Mouse (Mus musculus): Measurements from ENCODE around the gene Ifrd2. TPM values are rescaled to one million over a fixed set of nuclear protein-coding genes. Genes with fewer than 3 reads are reported as not detected.

Ifrd2 gene
- polyA plus RNA-seq, 1 experiment, result 65.1 TPM

DNA sequence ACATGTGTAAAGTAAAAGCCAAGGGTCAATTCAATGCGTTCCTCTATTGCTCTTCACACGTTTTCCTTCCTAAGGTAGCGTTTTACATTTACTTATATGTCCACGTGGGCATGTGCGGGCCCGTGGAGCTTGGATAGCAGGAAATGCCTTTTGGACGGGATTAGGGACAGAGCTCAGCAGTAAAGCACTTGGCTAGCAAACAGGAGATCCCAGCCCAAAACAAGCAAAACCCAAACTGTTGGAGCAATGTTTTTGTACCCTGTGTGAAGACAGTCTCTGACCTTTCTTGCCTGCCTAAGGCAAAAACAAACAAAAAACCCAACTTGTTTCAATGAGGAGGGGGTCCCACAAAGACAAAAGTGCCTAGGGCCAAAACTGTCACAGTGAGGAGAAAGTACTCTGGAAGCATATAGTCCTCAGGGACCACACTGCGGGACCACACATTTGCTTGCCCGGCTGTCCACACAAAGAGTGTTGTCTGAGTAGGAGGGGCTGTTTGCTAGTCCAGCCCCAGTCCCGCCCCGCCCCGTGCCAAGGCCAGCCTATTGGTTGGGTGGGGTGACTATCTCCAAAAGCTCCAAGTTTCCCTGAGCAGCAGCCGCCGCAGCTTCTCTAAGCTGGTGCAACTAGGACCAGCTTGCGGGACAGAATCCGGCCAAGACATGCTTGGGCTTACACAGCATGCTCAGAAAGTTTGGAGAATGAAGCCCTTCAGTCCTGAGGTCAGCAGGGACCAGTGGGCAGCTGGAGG, 10.9 kb upstream of the Ifrd2 start, which contains the start of gene Hyal1:
TSS of gene Hyal1 (plus strand) at position 571 of the 751 bp plus-strand sequence.
- Histone ChIP-seq H3K4me3 (ENCODE audit: control insufficient read depth, insufficient read depth, low read length) (no peak within 1 kb of the TSS), H3K4me1 (replicated peaks; ENCODE audit: control insufficient read depth, insufficient read depth, low read length) (peaks cover 7% of the 10 kb centered on the region), H3K36me3 (ENCODE audit: control insufficient read depth, insufficient read depth, low read length) (no peaks in the 10 kb centered on the region), H3K27me3 (ENCODE audit: control insufficient read depth, insufficient read depth, low read length) (no peaks in the 10 kb centered on the region), H3K27ac (ENCODE audit: control insufficient read depth, insufficient read depth, low read length) (no peak within 1 kb of the TSS)
- 71% methylated on average over 16 of the region's 16 CpGs for WGBS
- DNase-seq, result no peak
- TF ChIP-seq POLR2A (IDR thresholded peaks at IDR 0.05; ENCODE audit: control insufficient read depth, extremely low read depth, insufficient read depth, low read length, poor library complexity), result no peak
- TF ChIP-seq CTCF (IDR thresholded peaks at IDR 0.05; ENCODE audit: borderline replicate concordance, control insufficient read depth, extremely low read depth, insufficient read depth, low read length, poor library complexity), result no peak

DNA sequence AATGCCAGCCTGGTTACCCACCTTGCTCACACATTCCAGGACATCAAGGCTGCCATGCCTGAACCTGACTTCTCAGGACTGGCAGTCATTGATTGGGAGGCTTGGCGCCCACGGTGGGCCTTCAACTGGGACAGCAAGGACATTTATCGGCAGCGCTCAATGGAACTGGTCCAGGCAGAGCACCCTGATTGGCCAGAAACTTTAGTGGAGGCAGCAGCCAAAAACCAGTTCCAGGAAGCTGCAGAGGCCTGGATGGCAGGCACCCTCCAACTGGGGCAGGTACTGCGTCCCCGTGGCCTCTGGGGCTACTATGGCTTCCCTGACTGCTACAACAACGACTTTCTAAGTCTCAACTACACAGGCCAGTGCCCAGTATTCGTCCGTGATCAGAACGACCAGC, 9.6 kb upstream of the Ifrd2 start:
- H3K4me3 ChIP-seq (ENCODE audit: control insufficient read depth, insufficient read depth, low read length), result no peak overlapping the region
- no peak for TF ChIP-seq CTCF (IDR thresholded peaks at IDR 0.05; ENCODE audit: borderline replicate concordance, control insufficient read depth, extremely low read depth, insufficient read depth, low read length, poor library complexity)
- TF ChIP-seq POLR2A (IDR thresholded peaks at IDR 0.05; ENCODE audit: control insufficient read depth, extremely low read depth, insufficient read depth, low read length, poor library complexity), result no peak
- WGBS, result 96% methylated on average over 10 of the region's 10 CpGs
- no peaks in the 10 kb centered on the region for H3K36me3 ChIP-seq (ENCODE audit: control insufficient read depth, insufficient read depth, low read length)
- H3K4me1 ChIP-seq (replicated peaks; ENCODE audit: control insufficient read depth, insufficient read depth, low read length), result peaks cover 10% of the 10 kb centered on the region
- H3K27me3 ChIP-seq (ENCODE audit: control insufficient read depth, insufficient read depth, low read length), result no peaks in the 10 kb centered on the region
- no peak for DNase-seq
- no peak overlapping the region for H3K27ac ChIP-seq (ENCODE audit: control insufficient read depth, insufficient read depth, low read length)

DNA sequence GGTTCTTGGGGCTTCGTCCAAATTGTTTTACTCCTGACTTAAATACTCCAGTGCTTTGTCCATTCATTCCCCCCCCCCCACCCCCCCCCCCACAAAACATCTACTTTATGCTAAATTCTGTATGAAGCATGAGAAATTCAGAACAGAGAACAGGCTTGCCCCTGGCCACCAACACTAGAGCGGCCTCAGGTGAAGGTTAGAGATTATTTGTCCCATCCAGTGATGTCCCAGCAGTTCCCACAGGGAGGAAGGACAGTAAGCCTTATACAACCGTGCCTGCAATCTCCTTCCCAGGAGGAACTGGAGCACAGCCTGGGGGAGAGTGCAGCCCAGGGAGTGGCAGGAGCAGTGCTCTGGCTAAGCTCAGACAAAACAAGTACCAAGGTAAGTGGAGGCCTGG, 8.9 kb upstream of the Ifrd2 start, which contains the start of gene Naa80:
TSS of gene Naa80 (plus strand) at position 301 of the 400 bp plus-strand sequence.
- H3K4me3 ChIP-seq (ENCODE audit: control insufficient read depth, insufficient read depth, low read length), result no peak within 1 kb of the TSS
- no peak within 1 kb of the TSS for H3K27ac ChIP-seq (ENCODE audit: control insufficient read depth, insufficient read depth, low read length)
- no peak for TF ChIP-seq CTCF (IDR thresholded peaks at IDR 0.05; ENCODE audit: borderline replicate concordance, control insufficient read depth, extremely low read depth, insufficient read depth, low read length, poor library complexity)
- TF ChIP-seq POLR2A (IDR thresholded peaks at IDR 0.05; ENCODE audit: control insufficient read depth, extremely low read depth, insufficient read depth, low read length, poor library complexity), result no peak
- peaks cover 10% of the 10 kb centered on the region for H3K4me1 ChIP-seq (replicated peaks; ENCODE audit: control insufficient read depth, insufficient read depth, low read length)
- WGBS, result 96% methylated on average over 3 of the region's 3 CpGs
- no peaks in the 10 kb centered on the region for H3K36me3 ChIP-seq (ENCODE audit: control insufficient read depth, insufficient read depth, low read length)
- no peak for DNase-seq
- no peaks in the 10 kb centered on the region for H3K27me3 ChIP-seq (ENCODE audit: control insufficient read depth, insufficient read depth, low read length)

DNA sequence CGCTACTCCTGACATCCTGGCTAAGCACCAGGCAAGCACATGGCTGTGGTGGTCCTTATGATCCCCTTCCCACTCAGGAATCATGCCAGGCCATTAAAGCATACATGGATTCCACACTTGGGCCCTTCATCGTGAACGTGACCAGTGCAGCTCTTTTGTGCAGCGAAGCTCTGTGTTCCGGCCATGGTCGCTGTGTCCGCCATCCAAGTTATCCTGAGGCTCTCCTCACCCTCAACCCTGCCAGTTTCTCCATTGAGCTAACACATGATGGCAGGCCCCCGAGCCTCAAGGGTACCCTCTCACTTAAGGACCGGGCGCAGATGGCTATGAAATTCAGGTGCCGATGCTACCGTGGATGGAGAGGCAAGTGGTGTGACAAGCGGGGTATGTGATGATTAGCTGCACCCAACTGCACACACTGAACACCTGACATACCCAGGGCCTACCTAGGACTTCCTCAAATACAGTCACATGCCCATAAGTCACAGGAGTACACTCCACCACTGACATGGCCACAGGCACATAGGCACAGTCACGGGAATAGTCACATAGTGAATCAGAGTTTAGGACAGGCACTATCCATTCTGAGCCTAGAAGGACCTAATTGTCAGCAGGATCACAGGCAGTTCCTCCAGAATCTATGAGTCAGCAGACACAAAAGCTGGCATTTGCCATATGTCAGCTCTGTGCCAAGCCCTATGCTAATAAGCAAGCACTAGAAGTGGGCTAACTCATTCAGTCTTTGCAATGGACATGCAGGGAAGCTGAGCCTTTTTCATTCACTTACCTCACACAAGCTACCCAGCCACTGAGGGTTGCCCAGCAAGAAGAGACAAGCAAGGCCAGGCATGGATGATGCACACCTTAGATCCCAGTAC, 8.2 kb upstream of the Ifrd2 start:
- Histone ChIP-seq H3K4me3 (ENCODE audit: control insufficient read depth, insufficient read depth, low read length) (no peak overlapping the region), H3K36me3 (ENCODE audit: control insufficient read depth, insufficient read depth, low read length) (no peaks in the 10 kb centered on the region), H3K4me1 (replicated peaks; ENCODE audit: control insufficient read depth, insufficient read depth, low read length) (peaks cover 10% of the 10 kb centered on the region), H3K27me3 (ENCODE audit: control insufficient read depth, insufficient read depth, low read length) (no peaks in the 10 kb centered on the region), H3K27ac (ENCODE audit: control insufficient read depth, insufficient read depth, low read length) (no peak overlapping the region)
- DNase-seq, result no peak
- TF ChIP-seq POLR2A (IDR thresholded peaks at IDR 0.05; ENCODE audit: control insufficient read depth, extremely low read depth, insufficient read depth, low read length, poor library complexity) (no peak), CTCF (IDR thresholded peaks at IDR 0.05; ENCODE audit: borderline replicate concordance, control insufficient read depth, extremely low read depth, insufficient read depth, low read length, poor library complexity) (no peak)
- WGBS, result 94% methylated on average over 14 of the region's 14 CpGs

DNA sequence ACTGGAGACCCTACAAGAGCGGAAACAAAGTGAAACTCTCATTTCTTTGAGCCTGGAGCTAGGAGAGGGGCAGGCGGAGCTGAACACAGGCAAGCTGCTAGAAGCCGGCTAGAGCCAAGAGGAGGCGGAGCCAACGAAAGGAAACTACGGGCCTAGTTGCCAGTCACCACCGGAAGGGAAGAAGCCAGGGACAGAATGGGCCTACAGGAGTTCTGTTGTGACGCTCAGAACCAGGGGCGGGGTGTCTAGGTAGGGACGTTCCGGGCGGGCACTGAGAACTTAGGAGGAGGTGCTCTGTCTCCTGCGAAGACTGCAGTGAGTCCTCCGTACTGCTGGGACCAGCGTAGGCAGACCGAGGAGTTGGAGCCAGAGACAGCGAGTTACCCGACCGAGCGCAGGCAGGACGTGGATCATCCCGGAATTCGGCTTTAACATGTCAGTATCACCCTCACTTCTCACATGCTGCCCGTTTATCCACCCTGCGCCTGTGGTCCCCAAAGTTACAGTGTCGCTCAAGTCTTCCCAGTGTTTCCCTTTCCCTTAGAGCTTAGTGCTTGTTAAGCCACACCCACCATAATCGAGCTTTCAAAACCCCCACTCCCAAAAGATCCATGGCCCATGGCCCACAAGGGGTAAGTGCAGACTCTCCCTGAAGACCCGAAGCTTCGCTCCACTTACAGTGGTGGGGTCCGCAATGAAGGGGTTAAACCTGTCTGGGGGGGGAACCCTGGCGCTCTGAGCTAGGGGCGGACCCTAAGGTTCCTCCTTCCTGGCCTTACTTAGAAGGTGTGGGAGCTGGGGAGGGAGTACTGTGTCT, 6.7 kb upstream of the Ifrd2 start, which contains the start of gene Hyal3:
TSS of gene Hyal3 (plus strand) at position 318 of the 817 bp plus-strand sequence.
- WGBS, result under 1% methylated on average over 32 of the region's 32 CpGs
- H3K36me3 ChIP-seq (ENCODE audit: control insufficient read depth, insufficient read depth, low read length), result no peaks in the 10 kb centered on the region
- H3K27ac ChIP-seq (ENCODE audit: control insufficient read depth, insufficient read depth, low read length), result peak within 1 kb of the TSS; percentile 50
- peak within 1 kb of the TSS; percentile 58 for H3K4me3 ChIP-seq (ENCODE audit: control insufficient read depth, insufficient read depth, low read length)
- peaks cover 10% of the 10 kb centered on the region for H3K4me1 ChIP-seq (replicated peaks; ENCODE audit: control insufficient read depth, insufficient read depth, low read length)
- peak; percentile 71; the same call in 1 of the 2 replicates for TF ChIP-seq POLR2A (IDR thresholded peaks at IDR 0.05; ENCODE audit: control insufficient read depth, extremely low read depth, insufficient read depth, low read length, poor library complexity)
- TF ChIP-seq CTCF (IDR thresholded peaks at IDR 0.05; ENCODE audit: borderline replicate concordance, control insufficient read depth, extremely low read depth, insufficient read depth, low read length, poor library complexity), result no peak
- peak; percentile 85 for DNase-seq
- no peaks in the 10 kb centered on the region for H3K27me3 ChIP-seq (ENCODE audit: control insufficient read depth, insufficient read depth, low read length)

Data from thymus, adult 2 months (tissue).